Mouse (Mus musculus) A20 (cell line): ENCODE data around the gene Edc3.
"Not testable (repeated sequence)": the region's sequence is repeated elsewhere in the genome, so short reads cannot be mapped to it uniquely, and the experiment has no call there.

Experiments used
- DNase-seq: peaks from one replicate; pipeline ENCODE4 v3.0.0-alpha.2; 2011; ENCODE audit warnings: low read depth, low spot score

Gene Edc3

DNA sequence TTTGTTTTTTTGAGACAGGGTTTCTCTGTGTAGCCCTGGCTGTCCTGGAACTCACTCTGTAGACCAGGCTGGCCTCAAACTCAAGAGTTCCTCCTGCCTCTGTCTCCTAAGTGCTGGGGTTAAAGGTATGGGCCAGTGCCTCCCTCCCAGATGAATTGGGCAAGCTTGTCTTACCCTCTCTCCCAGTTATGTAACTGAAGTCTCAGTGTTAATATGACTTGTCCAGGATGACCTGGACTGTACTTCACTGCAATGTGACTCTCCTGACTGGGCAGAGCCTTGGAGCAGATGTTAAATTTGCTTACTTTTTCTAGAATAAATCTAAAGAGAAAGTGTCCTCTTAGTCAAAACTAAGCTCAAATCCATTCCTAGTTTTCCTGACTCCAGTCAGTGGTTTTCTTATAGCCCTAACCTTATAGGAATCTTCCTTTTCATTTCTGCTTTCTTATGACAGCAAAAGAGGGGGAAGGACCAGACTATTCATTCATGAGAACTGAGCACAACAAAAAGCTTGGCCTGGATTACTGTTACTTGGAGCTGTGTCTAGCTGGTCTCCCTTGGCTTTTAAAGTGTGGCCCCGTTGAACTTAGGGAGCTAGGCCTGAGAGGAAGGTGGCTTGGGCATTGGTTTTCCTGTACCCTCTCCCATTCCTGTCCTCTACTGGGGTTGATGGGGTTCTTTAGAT lies 9.7 kb upstream of the Edc3 start:
- DNase-seq: peak; percentile 17

DNA sequence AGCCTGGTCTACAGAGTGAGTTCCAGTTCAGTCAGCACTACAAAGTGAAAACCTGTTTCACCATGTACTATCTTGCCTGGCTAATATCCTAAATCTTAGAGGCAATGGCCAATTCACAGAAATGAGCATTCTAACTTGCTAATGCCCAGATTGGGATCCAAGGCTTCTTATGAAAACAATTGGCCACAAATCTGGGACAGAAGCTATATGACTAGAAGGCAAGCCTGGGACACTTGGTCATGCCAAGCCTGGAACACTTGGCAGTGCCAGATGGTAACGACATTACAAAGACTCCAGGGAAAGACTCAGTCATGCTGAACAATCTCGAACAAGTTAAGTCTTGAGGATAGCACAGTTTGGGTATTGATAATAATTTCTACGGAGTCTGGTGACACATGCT lies 1.8 kb upstream of the Edc3 start:
- no peak for DNase-seq

DNA sequence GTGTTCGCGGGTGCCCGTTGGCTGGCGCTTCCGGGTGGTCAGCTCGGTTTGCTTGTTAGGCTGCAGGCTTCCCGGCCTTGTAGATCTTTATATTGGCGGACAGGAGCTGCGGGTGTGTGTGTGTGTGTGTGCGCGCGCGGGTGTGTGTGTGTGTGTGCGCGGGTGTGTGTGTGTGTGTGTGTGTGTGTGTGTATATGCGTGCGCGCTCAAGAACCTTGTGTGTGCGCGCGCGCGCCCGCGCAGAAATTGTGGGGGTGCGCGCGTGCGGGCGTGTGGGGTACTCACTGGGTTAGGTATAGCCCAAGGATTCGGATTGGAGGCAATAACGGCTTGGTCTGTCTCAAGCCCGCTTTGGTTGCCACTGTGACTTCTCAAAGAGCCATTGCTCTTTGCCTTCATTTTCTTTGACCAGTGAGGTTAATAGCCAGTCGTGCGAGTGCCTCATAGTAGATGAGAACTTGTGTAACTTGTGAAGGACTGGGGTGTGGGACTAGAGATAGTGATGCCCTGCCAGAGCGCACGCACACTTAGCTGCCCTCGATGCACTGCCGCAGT lies 457 bp downstream of the Edc3 start:
- DNase-seq: peak; percentile 86

DNA sequence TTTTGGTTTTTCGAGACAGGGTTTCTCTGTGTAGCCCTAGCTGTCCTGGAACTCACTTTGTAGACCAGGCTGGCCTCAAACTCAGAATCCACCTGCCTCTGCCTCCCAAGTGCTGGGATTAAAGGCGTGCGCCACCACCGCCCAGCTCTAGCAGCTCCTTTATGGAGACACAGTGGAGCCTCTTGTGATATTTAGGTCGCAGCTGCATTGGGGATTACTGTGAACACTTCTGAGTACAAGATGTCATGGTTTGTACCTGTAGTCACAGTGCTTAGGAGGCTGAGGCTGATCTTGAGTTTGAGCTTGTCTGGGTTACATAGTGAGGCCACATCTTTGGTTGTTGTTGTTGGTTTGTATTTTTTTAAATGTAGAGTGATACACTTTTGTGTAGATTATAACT lies 1.9 kb downstream of the Edc3 start:
- not testable (repeated sequence) for DNase-seq

DNA sequence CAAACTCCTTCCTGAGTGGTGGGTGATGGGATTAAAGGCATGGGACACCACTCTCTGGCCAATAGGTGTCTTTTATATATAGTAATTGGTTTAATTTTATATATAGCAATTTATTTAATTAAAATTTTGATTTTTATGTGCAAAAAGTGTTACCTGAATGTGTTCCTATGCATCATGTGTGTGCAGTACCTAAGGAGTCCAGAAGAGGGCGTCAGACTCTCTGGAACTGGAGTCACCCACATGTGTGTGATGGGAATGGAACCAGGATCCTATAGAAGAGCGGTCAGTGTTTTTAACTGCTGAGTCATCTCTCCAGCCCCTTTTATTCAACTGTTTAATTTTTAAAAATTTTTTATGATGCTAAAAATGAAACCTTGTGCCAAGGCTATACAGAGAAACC lies 3.9 kb downstream of the Edc3 start:
- DNase-seq: no peak

DNA sequence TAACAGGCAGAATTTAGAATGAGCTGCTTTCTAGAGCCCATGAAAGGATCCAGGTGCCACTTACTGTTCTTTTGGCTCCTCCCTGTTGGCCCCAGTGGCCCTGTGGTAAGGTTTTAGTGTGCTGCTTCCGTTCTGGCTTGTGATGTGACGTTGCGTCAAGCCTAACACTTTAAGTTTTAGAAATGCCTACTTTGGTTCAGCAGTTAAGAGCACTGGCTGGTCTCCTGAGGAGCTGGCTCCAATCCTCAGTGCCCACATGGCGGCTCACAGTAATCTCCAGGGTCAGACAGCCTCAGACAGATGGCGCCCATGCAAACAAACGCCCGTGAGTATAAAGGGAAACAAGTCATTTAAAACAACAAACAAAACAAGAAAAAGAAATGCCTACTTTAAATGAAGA lies 10.1 kb downstream of the Edc3 start:
- DNase-seq: no peak

DNA sequence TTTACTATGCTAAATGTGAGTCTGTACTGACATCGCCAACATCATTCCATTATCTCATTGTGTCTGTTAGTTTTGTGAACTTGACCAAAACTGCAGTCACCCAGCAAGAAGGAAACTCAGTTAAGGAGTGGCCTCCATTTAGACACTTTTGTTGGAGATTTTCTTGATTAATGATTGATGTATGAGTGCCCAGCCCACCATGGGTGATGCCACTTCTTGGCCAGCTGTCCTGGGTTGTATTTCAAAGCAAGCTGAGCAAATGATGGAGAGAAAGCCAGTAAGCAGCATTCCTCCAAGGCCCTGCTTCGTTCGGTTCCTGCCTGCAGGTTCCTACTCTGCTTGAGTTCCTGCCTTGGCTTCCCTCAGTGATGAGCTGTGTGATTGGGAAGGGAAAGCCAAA lies 12.4 kb downstream of the Edc3 start:
- DNase-seq: no peak

DNA sequence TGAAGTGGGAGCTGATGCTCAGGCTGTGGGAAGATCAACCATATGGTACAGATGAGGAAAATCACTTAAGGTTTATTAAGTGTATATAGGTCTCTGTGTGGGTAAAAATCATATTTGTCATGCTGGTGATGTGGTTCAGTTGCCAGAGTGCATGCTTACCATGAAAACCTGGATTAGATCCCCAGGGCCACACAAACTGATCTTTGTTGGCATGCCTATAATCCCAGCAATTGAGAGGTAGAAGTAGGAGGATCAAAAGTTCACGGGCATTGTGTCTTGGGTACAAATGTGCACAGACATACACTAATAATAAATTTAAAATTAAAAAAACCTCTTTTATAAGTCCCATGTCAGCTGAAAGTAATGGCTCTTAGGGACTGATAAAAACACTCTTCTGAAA lies 14.0 kb downstream of the Edc3 start:
- no peak for DNase-seq

DNA sequence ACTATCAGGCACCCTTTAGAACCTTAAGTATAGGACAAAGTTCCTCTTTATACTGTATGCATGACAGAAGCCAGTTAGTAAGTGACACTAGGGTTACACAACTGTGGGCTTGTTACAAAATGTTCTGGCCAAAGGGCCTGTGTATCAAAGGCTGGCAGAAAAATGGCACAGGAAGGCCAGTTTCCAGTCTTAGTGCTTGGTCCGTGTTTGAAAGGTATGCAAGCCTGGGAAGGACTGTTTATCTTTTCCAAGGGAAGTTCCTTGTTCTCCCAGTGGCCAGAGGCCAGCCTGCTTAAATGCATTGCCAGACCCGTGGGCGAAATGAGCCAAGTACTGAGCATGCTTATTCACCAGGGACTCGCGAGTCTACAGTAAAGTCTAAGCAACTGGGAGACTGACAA lies 15.0 kb downstream of the Edc3 start:
- no peak for DNase-seq

DNA sequence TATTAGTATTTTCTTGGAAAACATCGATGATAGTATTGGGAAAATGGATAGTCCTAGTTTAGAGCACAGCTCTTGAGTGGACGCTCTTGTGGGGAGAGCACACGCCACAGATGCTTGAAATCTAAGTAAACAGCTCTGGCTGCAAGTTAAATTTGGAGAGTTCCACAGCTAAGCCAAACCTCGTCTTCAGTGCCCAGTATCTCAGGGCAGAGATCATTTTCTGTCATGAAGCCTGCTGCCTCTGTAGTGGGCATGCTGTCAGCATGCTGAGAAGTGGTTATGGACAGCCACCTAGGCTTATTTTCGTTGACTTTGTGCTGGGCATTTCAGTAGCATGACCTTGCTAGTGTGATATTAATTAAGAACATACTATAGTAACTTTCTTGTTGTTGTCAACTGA lies 15.5 kb downstream of the Edc3 start:
- DNase-seq: no peak

DNA sequence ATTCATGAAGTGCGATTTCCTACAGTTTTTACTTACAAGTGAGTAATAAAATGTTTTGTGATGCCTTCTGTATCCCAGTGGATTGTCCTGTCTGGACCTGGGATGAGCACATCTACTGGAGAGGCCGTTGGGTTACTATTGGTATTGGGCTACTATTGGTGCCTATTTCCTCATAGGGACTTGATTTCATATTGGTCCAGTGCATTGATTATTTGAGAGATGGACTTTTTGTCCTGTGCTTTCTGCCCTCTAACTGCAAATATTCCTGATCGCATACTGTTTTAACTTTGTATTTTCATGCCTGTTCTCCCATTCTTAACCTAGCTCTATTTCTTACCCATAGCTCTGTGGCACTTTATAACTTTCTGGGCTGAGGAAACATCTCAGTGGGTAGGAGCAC lies 16.4 kb downstream of the Edc3 start:
- DNase-seq: no peak

DNA sequence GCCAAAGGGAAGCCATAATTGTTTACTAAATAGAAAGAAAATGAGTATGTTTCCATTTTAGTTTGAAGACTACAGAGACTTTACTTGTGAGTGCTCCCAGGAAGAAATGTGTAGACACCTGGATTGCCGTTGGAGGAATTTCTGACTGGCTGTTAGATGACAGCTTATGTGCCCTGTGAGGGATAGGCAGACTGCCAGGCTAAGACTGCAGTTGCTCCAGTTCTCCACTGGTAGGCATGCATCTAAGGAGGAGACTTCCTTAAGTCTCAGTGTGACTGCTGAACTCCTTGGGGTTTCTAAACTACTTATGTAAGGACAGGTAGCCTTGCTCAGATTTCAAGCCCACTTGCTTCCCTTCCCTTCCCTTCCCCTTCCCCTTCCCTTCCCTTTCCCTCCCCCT lies 20.0 kb downstream of the Edc3 start:
- DNase-seq: peak; percentile 20

DNA sequence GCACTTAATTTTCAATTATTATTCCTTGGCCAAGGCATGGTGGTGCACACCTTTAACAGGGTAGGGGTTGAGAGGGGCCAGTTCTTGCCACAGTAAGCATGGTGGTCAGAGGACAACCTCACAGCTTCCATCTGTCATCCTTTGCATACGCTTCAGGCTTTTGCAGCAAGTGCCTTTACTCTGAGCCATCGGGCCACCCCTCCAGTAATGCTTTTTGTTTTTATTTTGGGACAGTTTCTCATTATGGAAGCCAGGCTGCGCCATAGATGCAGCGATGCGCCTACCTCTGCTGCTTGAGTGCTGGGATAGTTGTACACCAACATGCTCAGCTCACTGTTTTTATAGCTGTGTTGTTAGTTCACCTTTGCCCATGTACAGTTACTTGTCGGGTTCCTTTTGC lies 25.3 kb downstream of the Edc3 start:
- no peak for DNase-seq

DNA sequence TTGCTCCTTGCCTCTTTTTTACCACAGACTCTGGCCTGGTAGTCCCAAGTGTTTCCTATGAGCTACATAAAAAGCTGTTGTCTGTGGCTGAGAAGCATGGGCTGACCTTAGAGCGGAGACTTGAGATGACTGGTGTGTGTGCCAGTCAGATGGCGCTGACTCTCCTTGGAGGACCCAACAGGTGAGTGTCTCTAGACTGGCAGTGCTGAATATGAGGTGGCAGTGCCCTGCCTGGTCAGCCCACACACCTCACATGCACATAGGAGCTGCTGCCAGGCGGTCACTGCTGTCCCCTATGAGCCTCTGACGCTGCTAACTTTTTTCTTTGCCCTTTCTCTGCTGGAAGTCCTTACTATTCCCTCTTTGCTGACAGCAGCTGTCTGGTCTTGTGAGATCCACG lies 31.5 kb downstream of the Edc3 start:
- no peak for DNase-seq

DNA sequence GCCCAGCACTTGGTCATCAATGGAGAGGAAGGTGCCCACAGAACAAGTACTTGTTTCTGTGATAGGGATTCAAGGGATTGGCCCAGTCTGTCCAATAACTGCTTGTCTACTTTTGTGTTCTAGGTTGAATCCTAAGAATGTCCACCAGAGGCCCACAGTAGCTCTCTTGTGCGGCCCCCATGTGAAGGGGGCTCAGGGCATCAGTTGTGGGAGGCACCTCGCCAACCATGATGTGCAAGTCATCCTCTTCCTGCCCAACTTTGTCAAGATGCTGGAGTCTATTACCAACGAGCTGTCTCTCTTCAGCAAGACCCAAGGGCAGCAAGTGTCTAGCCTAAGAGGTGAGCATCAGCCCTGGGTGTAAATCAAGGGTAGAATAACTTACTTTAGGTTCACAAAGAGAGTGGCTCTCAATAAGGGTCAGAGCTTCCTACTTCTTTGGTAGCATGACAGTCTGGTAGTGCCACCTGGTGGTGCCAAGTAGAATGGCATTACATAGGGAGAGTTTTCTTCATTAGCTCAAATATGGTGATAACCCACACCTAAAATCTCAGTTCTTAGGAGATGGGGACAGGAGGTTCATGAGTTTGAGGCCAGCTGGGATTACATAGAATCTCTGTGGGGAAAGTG lies 36.2 kb downstream of the Edc3 start:
- DNase-seq: peak; percentile 68

DNA sequence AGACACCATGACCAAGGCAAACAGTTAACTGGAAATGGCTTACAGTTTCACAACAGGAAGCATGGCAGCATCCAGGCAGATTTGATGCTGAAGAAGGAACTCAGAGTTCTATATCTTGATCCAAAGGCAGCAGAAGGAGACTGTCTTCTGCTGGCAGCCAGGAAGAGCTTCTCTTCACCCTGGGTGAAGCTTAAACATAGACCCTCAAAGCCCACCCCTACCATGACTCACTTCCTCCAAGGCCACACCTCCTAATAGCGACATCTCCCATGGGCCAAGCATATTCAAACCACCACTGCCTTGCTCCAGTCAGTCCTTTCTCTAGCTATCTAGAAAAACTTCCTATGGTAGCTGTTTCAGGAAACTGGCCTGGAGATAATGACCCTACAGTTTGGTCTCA lies 38.7 kb downstream of the Edc3 start:
- DNase-seq: no peak

DNA sequence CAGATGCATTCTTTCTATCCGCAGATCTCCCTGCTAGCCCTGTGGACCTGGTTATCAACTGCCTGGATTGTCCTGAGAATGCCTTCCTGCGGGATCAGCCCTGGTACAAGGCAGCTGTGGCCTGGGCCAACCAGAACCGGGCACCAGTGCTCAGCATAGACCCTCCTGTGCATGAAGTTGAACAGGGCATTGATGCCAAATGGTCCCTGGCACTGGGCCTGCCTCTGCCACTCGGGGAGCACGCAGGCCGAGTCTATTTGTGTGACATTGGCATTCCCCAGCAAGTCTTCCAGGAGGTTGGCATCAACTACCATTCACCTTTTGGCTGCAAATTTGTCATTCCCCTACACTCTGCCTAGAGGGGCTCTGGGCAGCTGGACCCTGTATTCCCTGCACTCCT lies 39.8 kb downstream of the Edc3 start:
- DNase-seq: no peak

DNA sequence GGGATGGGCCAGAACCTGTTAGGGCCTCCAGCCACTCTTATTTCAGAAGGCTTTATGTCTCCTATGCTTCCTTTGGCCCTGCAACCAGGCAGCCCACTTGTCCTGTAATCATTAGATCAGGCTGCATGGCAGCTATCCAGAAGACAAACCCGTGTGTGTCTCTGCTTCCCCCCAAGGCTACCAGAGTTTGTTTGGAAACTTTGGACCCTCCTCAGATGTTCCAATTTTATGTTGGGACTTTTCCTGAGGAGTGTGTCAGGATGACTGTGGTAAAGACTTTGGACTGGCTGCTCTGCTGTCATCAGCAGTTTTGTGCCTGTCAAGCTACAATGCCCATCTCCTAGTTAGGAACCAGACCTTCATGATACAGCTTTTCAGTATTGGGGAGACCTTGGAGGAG lies 40.5 kb downstream of the Edc3 start:
- DNase-seq: no peak

DNA sequence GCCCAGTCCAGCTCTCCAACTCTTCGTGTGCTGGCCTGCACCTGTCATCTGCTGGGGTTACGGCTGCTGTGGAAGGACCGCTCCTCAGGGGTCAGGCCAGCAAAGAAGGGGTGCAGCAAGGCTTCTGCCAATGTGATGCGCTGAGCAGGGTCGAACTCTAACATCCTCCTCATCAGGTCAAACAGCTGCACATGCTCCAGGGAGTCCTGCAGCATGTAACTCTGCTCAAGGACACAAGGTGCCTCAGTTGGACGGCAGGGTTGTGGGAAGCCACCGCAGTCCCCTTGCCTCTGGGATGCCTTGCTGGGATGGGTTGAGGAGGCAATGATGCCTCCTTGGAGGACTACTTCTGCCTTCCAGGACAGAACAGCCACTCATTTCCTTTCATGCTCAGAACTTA lies 42.6 kb downstream of the Edc3 start:
- no peak for DNase-seq

DNA sequence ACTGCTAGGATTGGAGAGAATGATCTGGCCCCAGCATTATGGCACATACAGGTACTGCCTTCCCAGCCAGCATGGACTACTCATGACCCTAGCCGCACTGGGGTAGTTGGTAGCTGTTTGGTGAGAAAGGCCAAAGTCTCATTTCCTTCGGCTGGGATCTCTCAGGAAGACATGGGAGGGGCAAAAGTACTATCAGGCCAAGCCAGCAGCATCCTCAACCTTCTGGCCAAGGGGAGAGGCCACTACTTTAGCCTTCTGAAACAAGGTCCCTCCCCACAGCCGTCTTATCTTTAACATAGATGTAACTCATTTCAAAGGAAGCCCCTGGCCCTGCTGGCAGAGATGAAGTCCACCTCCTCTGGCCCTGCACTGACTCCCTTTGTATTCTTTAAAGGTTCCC lies 49.2 kb downstream of the Edc3 start:
- DNase-seq: no peak

DNA sequence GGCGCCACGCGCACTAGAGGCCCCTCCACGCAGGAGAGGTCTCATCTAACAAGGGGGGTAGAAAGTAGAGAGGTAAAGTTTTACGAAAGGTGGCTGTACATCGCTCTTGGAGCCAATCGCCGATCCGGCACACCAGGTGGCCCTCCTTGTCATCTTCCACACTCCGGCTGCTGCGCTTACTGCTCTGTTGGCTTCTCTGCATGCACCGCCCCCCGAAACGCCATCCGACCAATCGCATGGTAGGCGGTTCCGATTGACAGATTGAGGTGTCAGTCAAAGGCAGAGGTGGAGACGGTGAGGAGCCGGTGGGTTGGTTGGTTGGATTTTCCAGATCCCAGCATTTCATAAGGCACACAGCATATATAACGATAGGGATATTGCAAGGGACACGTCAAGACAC lies 50.2 kb downstream of the Edc3 start:
- no peak for DNase-seq

DNA sequence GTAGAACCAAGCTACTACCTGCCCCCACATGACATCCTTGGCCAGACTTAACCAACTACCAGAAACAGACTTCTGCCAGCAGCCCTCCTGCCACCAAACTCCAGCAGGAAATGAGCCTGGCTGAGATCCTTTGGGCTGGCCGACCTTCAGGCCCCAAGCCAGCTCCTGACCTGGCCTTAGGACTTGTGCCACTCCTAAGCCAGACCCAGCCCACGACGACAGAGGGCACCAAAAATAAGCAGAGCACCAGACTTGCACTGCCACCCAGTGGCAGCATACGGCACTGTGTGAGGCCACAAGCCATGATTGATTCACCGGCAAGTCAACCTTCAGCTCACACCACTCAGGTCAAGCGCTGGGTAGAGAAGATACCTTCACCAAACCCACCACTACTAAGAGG lies 50.9 kb downstream of the Edc3 start:
- DNase-seq: peak; percentile 66

DNA sequence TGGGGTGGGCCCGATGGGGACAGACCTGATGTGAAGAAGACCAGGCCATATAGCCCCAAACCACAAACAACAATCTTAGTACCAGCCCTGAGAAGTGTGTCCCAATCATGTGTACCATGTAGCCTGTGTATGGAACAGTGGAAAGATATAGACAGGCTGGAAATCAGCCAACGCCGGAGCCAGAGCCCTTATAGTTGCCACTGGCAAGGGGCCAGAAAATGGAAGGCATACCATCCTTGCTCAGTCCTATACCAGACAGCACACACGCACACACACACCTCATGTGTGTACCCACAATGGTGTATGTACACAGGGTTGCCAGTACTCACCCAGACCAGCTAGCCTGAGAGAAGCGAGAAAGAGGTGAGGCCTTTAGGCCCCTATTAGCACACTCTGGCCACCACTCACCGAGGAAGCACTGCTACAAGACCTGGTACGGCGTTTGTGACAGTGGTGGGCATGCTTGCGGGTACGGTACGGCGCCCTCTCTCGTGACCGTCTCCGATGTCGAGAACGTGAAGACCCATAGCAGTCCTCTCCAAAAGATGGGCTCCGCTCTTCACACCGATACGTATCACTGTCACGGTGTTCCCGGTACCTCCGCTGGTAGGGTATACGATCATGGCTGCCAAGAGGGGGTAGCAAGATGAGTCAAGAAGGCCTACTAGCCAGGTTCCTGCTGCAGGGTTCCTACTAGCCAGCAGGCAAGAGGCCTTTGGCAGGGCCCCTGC lies 52.2 kb downstream of the Edc3 start:
- no peak for DNase-seq
